Mouse (Mus musculus) cerebellum, adult 9-10 months (tissue): ENCODE results near the gene Josd2.

Experiments
- DNase-seq: peaks from one replicate; pipeline ENCODE4 v3.0.0; 2022

Gene Josd2

GRCm38 (mm10) chr7:44472961-44473646 lies 5.3 kb downstream of the Josd2 start:
- peak; percentile 69 for DNase-seq

- peak; percentile 71 for DNase-seq
Measured at GRCm38 (mm10) chr7:44474419-44474818, 6.6 kb downstream of the Josd2 start.

GRCm38 (mm10) chr7:44475046-44475614 lies 7.3 kb downstream of the Josd2 start:
- no peak for DNase-seq

- DNase-seq: no peak
Measured at GRCm38 (mm10) chr7:44482836-44483435, 15.2 kb downstream of the Josd2 start.

DNA sequence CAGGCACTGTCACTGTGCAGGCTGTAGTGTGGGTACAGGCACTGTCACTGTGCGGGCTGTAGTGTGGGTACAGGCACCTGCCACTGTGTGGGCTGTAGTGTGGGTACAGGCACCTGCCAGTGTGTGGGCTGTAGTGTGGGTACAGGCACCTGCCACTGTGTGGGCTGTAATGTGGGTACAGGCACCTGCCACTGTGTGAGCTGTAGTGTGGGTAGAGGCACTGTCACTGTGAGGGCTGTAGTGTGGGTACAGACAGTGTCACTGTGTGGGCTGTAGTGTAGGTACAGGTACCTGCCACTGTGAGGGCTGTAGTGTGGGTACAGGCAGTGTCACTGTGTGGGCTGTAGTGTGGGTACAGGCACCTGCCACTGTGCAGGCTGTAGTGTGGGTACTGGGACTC lies 16.3 kb downstream of the Josd2 start:
- no peak for DNase-seq

DNA sequence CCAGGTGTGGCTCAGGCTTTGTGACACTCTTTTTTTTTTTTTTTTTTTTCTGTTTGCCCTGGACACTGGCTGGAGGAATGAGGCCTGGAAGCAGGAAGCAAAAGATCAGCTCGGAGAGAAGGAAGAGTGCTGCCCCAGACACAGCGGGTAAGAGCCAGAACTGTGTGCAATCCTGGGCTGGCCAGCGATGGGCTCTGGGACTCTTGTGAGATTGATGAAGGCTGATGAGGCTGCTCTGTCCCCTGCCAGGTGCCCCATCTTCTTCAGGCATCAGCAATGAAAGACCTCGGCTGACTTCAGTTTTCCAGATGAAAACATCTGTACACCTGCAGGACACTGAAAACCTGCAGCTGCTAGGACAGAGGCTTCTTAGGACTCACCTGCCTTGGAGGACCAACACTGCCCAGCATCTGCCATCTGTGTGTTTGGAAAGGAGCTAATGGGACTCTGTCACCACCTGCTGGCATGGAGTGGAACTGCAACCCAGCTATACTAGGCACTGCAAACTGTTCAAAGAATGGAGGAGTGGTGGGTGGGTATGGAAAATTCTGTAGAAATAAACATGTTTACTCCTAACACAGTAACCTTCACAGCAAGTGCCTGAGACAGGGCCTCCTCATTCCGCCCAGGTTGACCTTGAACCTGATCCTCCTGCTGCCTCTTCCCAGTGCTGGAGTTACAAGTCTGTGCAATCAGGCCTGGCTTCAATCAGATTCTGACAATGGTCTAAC lies 17.2 kb downstream of the Josd2 start:
- peak; percentile 90 for DNase-seq

DNA sequence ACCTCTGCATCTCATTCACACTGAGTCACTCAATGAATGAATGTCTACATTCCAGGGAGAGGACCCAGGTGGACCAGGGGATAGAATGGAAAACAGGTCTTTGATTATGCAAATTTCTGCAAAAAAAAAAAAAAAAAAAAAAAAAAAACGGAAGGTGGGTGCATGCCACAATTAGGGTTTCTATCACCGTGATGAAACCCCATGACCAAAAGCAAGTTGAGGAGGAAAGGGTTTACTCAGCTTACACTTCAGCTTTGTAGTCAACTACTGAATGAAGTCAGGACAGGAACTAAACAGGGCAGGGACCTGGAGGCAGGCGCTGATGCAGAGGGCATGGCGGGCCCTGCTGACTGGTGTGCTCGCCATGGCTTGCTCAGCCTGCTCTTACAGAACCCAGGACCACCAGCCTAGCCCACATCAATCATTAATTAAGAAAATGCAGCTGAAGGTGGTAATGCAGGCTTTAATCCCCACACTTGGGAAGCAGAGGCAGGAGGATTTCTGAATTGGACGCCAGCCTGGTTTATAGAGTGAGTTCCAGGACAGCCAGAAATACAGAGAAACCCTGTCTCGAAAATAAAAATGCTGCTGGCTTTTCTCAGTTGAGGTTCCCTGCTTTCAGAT lies 17.9 kb downstream of the Josd2 start:
- DNase-seq: no peak

GRCm38 (mm10) chr7:44486927-44487575 lies 19.3 kb downstream of the Josd2 start:
- DNase-seq: no peak

DNA sequence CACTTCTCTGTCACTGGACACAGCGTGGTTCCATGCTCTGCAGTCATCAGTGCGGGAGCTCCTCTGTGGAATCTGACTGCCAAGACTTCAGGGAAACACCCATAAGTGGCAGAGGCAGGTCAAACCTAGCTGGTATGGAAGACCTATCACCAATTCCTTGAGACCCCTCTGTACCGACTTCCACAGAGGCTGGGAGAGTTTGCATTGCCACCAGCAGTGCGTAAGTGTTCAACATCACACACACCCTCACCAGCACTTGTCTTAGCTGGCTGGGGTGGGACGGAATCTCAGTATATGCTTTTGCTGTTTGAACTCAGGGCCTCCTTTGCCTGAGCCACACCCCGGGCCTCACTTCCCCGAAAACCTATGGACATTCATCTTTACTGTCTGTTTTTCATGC lies 20.2 kb downstream of the Josd2 start:
- no peak for DNase-seq

- DNase-seq: peak; percentile 38
Measured at GRCm38 (mm10) chr7:44488545-44488944, 20.8 kb downstream of the Josd2 start.

DNA sequence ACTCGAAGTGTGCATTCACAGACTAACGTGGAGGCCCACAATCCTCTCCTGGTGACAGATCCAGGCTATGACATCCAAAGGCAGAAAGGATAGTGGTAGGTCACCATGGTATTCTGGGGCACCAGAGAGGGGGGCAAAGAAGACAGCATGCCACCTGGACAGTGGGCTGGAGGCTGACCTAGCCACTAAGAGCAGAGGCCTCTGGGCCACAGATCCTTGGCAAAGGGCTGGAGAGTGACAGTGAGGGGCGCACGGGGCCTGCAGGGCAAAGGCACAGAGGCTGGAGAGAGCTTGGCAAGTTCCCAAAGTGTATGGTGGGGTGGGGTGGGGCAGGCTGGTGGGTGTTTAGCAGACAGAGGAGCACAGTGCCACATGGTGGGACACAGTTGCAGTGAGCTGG lies 22.5 kb downstream of the Josd2 start:
- no peak for DNase-seq

DNA sequence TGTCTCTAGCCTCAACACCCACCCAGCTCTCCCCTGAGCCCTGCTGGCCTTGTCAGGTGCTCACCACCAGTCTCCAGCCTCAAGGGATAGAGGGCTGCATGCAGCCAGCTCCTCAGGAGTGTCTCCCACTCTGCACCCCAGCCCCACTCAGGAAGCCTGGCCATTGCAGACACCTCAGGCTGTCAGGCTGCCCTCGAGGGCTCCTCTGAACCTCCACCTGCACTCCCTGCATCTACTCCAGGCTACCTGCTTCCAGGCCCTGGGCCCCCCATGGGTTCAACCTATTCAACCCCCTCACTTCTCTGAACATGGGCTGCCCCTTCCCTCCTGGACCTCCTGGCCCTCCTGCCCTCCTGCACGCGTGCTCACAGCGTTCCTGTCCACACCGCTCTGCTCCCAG lies 23.6 kb downstream of the Josd2 start:
- no peak for DNase-seq

- peak; percentile 31 for DNase-seq
Measured at GRCm38 (mm10) chr7:44492166-44492826, 24.5 kb downstream of the Josd2 start.

DNA sequence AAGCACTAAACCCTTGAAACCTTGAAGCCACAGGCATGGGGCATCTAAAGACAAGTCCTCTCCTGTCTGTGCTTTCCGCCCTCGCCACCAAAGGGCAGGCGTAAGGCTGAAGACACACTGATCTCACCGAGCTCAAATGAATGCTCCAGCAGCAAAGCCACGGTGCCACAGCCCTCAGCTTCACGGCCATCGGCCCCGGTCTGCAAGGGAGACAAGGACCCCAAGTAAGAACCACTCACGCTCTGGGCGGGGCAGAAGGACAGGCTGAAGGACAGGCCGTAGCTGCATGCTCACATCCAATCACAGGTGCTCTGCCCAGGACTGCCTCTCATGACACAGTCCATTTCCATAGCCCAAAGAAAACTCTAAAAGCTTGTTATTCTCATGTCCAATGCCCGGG lies 26.9 kb downstream of the Josd2 start:
- DNase-seq: peak; percentile 46

GRCm38 (mm10) chr7:44495086-44495485 lies 27.3 kb downstream of the Josd2 start:
- DNase-seq: peak; percentile 62

GRCm38 (mm10) chr7:44495992-44496770 lies 28.4 kb downstream of the Josd2 start, which contains the start of the genes Emc10 and Fam71e1:
Emc10 (minus strand) TSS chr7:44496529.
Fam71e1 (plus strand) TSS chr7:44496581.
- peak; percentile 100 for DNase-seq

DNA sequence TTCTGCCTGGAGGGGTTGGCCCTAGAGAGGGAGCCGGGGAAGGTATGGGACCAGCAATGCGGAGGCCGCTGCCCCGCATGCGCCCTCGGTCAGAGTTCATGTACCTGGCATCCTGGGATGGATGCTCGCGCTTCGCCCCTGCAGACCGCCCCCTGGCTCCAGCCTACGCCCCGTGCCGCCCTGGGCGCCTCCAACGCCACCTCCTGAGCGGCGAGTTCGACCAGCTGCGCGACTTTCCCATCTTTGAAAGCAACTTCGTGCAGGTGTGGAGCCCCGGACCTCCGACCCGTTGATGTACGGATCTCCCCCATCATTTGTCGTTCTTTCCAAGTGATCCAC lies 29.0 kb downstream of the Josd2 start:
- DNase-seq: no peak

DNA sequence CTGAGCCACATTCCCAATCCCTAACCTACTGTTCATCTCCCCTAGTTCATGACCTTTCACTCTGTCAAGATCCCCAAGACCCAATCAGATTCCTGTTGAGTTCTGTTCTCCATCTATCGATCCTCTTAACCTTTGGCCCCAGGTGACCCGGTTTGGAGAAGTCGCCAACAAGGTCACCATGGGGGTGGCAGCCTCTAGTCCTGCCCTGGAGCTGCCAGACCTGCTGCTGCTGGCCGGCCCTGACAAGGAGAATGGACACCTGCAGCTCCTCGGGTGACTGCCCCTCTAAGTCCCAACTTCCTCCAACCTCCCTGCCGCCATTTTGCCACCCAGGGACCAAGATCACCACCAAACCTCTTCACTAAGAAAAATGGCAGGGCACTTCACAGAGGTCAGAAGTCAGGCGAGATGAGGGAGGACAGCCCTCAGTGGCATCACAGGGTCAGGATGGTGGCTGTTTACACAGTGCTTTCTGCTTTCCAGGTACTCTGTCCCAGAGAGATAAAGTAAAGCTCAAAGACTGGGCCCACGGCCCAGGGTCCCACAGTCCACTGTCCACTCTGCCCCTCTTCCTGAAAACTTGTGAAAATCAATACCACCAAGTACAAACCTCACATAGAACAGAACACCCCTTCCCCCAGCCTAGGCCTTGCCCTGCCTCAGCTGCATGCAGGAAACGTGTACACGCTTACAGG lies 29.7 kb downstream of the Josd2 start:
- DNase-seq: peak; percentile 58

DNA sequence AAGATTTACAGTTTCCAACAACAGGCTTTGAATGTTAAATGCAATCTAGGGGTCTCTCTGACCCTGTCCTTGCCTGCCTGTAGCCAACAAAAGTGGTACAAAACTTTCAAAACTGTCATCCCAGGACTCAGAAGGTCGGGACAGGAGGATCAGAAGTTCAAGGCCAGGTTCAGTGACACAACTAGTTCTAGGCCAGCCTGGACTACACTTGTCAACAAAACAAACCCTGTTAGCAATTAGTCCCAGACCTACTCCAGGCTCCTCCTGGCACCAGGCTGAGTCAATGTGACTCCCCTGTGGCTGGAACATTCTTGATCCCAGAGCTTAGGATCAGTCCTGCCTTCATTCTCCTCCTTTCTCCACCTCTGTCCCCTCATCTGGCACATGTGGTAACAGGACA lies 31.1 kb downstream of the Josd2 start:
- no peak for DNase-seq

GRCm38 (mm10) chr7:44500046-44500445 lies 32.3 kb downstream of the Josd2 start:
- no peak for DNase-seq
